Mouse (Mus musculus) MEL (cell line): ENCODE measurements at regions not wholly inside any gene's neighbourhood (a gene's known extent, or its start where the extent isn't known, plus 50 kb on each side); places are given as distances from the start of the nearest gene placed in this dataset.

Experiments used
- DNase-seq: peaks from one replicate; pipeline ENCODE4 v3.0.0; 2011; ENCODE audit warnings: low read depth, low spot score
- H3K27ac ChIP-seq: 2 replicates; pipeline ENCODE4 v1.5.1; 2012; ENCODE audit warnings: low read depth, mild to moderate bottlenecking, control low read depth, low read length, moderate library complexity; ENCODE audit not compliant: control insufficient read depth
- H3K27me3 ChIP-seq, 2 experiments: fragments of 150-350 bp in 1 of 2; sonication (generic) in 1 of 2; 2 replicates each; pipeline ENCODE4 v1.6.1; 2012; ENCODE audit warnings: low read length in 2 of 2, mild to moderate bottlenecking in 2 of 2, improper control_type of control experiment in 1 of 2, moderate library complexity in 1 of 2; ENCODE audit not compliant: insufficient read depth in 2 of 2, control insufficient read depth in 1 of 2
- H3K36me3 ChIP-seq, 2 experiments: 2 replicates each; pipeline ENCODE4 v1.6.1; 2012 to 2014; ENCODE audit warnings: low read length in 2 of 2, improper control_type of control experiment in 1 of 2, inconsistent platforms in 1 of 2, mild to moderate bottlenecking in 1 of 2; ENCODE audit not compliant: insufficient read depth in 2 of 2, control insufficient read depth in 1 of 2
- H3K4me1 ChIP-seq, 2 experiments: fragments of 150-350 bp in 1 of 2; sonication (generic) in 1 of 2; 2 replicates each; pipeline ENCODE4 v1.6.1; 2012; ENCODE audit warnings: low read length in 2 of 2, improper control_type of control experiment in 1 of 2, mild to moderate bottlenecking in 1 of 2; ENCODE audit not compliant: insufficient read depth in 2 of 2, control insufficient read depth in 1 of 2
- H3K4me3 ChIP-seq, 2 experiments: fragments of 150-350 bp in 1 of 2; sonication (generic) in 1 of 2; 2 replicates each; pipeline ENCODE4 v1.5.1; 2012; ENCODE audit warnings: low read depth in 2 of 2, low read length in 2 of 2, mild to moderate bottlenecking in 2 of 2, moderate library complexity in 2 of 2, control low read depth in 1 of 2, improper control_type of control experiment in 1 of 2; ENCODE audit not compliant: control insufficient read depth in 1 of 2, insufficient read depth in 1 of 2
- H3K79me2 ChIP-seq: 2 replicates; pipeline ENCODE4 v1.6.1; 2012; ENCODE audit warnings: mild to moderate bottlenecking, low read length, moderate library complexity; ENCODE audit not compliant: control insufficient read depth, poor library complexity, insufficient read depth
- H3K9ac ChIP-seq: 2 replicates; pipeline ENCODE4 v1.6.1; 2012; ENCODE audit warnings: low read depth, mild to moderate bottlenecking, control low read depth, low read length, moderate library complexity; ENCODE audit not compliant: control insufficient read depth, poor library complexity, severe bottlenecking
- H3K9me3 ChIP-seq: fragments of 150-350 bp; sonication (generic); replicated peaks from 2 replicates; pipeline ENCODE4 v1.6.1; 2012; ENCODE audit warnings: mild to moderate bottlenecking, low read length, improper control_type of control experiment, moderate library complexity; ENCODE audit not compliant: insufficient read depth
- CHD2 ChIP-seq: IDR thresholded peaks from 2 replicates; pipeline ENCODE4 v1.6.1; 2011; ENCODE audit warnings: low read length, improper control_type of control experiment
- CTCF ChIP-seq, 3 experiments: IDR thresholded peaks in 2 of 3; conservative IDR thresholded peaks in 1 of 3; 2 replicates each; pipeline ENCODE4 v1.5.1; 2011 to 2012; ENCODE audit warnings: low read length in 3 of 3, low read depth in 2 of 3, mild to moderate bottlenecking in 2 of 3, improper control_type of control experiment in 1 of 3, inconsistent platforms in 1 of 3, mixed read lengths in 1 of 3, moderate library complexity in 1 of 3; ENCODE audit not compliant: control insufficient read depth in 1 of 3, insufficient read depth in 1 of 3, poor library complexity in 1 of 3, severe bottlenecking in 1 of 3
- E2F4 ChIP-seq: IDR thresholded peaks from 2 replicates; pipeline ENCODE4 v1.6.1; 2011; ENCODE audit warnings: low read depth, low read length, improper control_type of control experiment, borderline replicate concordance
- ELF1 ChIP-seq: IDR thresholded peaks from 2 replicates; pipeline ENCODE4 v1.6.1; 2014; ENCODE audit warnings: low read depth, mild to moderate bottlenecking, inconsistent platforms, low read length, improper control_type of control experiment, moderate library complexity
- EP300 ChIP-seq, 2 experiments: IDR thresholded peaks; 2 replicates each; pipeline ENCODE4 v1.6.1; 2011; ENCODE audit warnings: improper control_type of control experiment in 2 of 2, low read length in 2 of 2, low read depth in 1 of 2, mild to moderate bottlenecking in 1 of 2
- ETS1 ChIP-seq: IDR thresholded peaks from 2 replicates; pipeline ENCODE4 v1.6.1; 2012; ENCODE audit warnings: low read depth, mild to moderate bottlenecking, inconsistent platforms, low read length, improper control_type of control experiment, moderate library complexity
- GATA1 ChIP-seq: IDR thresholded peaks from 2 replicates; pipeline ENCODE4 v1.6.1; 2011; ENCODE audit warnings: low read depth, low read length, improper control_type of control experiment
- HCFC1 ChIP-seq: IDR thresholded peaks from 2 replicates; pipeline ENCODE4 v1.6.1; 2012; ENCODE audit warnings: low read depth, mild to moderate bottlenecking, inconsistent platforms, low read length, improper control_type of control experiment, moderate library complexity
- KAT2A ChIP-seq: conservative IDR thresholded peaks from 2 replicates; pipeline ENCODE4 v1.6.1; 2012; ENCODE audit warnings: low read depth, low read length, improper control_type of control experiment, inconsistent platforms
- MAFK ChIP-seq: IDR thresholded peaks from 2 replicates; pipeline ENCODE4 v1.6.1; 2011; ENCODE audit warnings: low read depth, mild to moderate bottlenecking, low read length, improper control_type of control experiment, borderline replicate concordance
- MAX ChIP-seq: IDR thresholded peaks from 2 replicates; pipeline ENCODE4 v1.6.1; 2011; ENCODE audit warnings: low read length, improper control_type of control experiment
- MAZ ChIP-seq: IDR thresholded peaks from 2 replicates; pipeline ENCODE4 v1.6.1; 2012; ENCODE audit warnings: low read depth, mild to moderate bottlenecking, inconsistent platforms, low read length, improper control_type of control experiment
- MEF2A ChIP-seq: IDR thresholded peaks from 2 replicates; pipeline ENCODE4 v1.6.1; 2014; ENCODE audit warnings: low read depth, mild to moderate bottlenecking, inconsistent platforms, low read length, improper control_type of control experiment; ENCODE audit not compliant: poor library complexity, insufficient replicate concordance, severe bottlenecking; ENCODE audit errors: extremely low read depth
- MXI1 ChIP-seq: IDR thresholded peaks from 2 replicates; pipeline ENCODE4 v1.6.1; 2011; ENCODE audit warnings: mild to moderate bottlenecking, low read depth, low read length, improper control_type of control experiment
- MYB ChIP-seq: IDR thresholded peaks from 2 replicates; pipeline ENCODE4 v1.6.1; 2011; ENCODE audit warnings: mild to moderate bottlenecking, low read depth, low read length, improper control_type of control experiment
- NELFE ChIP-seq: IDR thresholded peaks from 2 replicates; pipeline ENCODE4 v1.6.1; 2011; ENCODE audit warnings: low read depth, low read length, improper control_type of control experiment
- NRF1 ChIP-seq: IDR thresholded peaks from 2 replicates; pipeline ENCODE4 v1.6.1; 2014; ENCODE audit warnings: low read depth, mild to moderate bottlenecking, inconsistent platforms, low read length, improper control_type of control experiment, moderate library complexity; ENCODE audit not compliant: poor library complexity, insufficient read depth, severe bottlenecking
- POLR2A ChIP-seq, 2 experiments: IDR thresholded peaks; 2 replicates each; pipeline ENCODE4 v1.6.1; 2011 to 2012; ENCODE audit warnings: low read length in 2 of 2, mild to moderate bottlenecking in 2 of 2, control low read depth in 1 of 2, improper control_type of control experiment in 1 of 2, low read depth in 1 of 2, moderate library complexity in 1 of 2; ENCODE audit not compliant: control insufficient read depth in 1 of 2, insufficient read depth in 1 of 2, poor library complexity in 1 of 2
- POLR2AphosphoS2 ChIP-seq: IDR thresholded peaks from 2 replicates; pipeline ENCODE4 v1.6.1; 2011; ENCODE audit warnings: low read length, improper control_type of control experiment
- RAD21 ChIP-seq: IDR thresholded peaks from 2 replicates; pipeline ENCODE4 v1.6.1; 2011; ENCODE audit warnings: mild to moderate bottlenecking, low read depth, low read length, improper control_type of control experiment
- RCOR1 ChIP-seq: IDR thresholded peaks from 2 replicates; pipeline ENCODE4 v1.6.1; 2012; ENCODE audit warnings: low read depth, mild to moderate bottlenecking, inconsistent platforms, low read length, improper control_type of control experiment
- TAL1 ChIP-seq: IDR thresholded peaks from 2 replicates; pipeline ENCODE4 v1.6.1; 2012; ENCODE audit warnings: mild to moderate bottlenecking, inconsistent platforms, low read length, moderate library complexity, mixed read lengths
- TBP ChIP-seq: IDR thresholded peaks from 2 replicates; pipeline ENCODE4 v1.8.0; 2011; ENCODE audit warnings: low read depth, low read length, improper control_type of control experiment
- TCF12 ChIP-seq: IDR thresholded peaks from 2 replicates; pipeline ENCODE4 v1.6.1; 2014; ENCODE audit warnings: low read depth, mild to moderate bottlenecking, inconsistent platforms, low read length, improper control_type of control experiment, moderate library complexity
- UBTF ChIP-seq: IDR thresholded peaks from 2 replicates; pipeline ENCODE4 v1.6.1; 2012; ENCODE audit warnings: low read depth, mild to moderate bottlenecking, inconsistent platforms, low read length, improper control_type of control experiment, moderate library complexity, borderline replicate concordance; ENCODE audit not compliant: insufficient read depth
- USF1 ChIP-seq: IDR thresholded peaks from 2 replicates; pipeline ENCODE4 v1.6.1; 2014; ENCODE audit warnings: low read depth, mild to moderate bottlenecking, inconsistent platforms, low read length, improper control_type of control experiment, moderate library complexity
- USF2 ChIP-seq, 2 experiments: IDR thresholded peaks; 2 replicates each; pipeline ENCODE4 v1.6.1; 2011 to 2012; ENCODE audit warnings: improper control_type of control experiment in 2 of 2, low read length in 2 of 2, borderline replicate concordance in 1 of 2, inconsistent platforms in 1 of 2, low read depth in 1 of 2, mild to moderate bottlenecking in 1 of 2; ENCODE audit not compliant: insufficient read depth in 1 of 2
- ZC3H11A ChIP-seq: IDR thresholded peaks from 2 replicates; pipeline ENCODE4 v1.6.1; 2012; ENCODE audit warnings: low read depth, mild to moderate bottlenecking, inconsistent platforms, low read length, improper control_type of control experiment
- ZKSCAN1 ChIP-seq: IDR thresholded peaks from 2 replicates; pipeline ENCODE4 v1.6.1; 2012; ENCODE audit warnings: low read depth, mild to moderate bottlenecking, inconsistent platforms, low read length, improper control_type of control experiment, moderate library complexity
- ZNF384 ChIP-seq: IDR thresholded peaks from 2 replicates; pipeline ENCODE4 v1.6.1; 2012; ENCODE audit warnings: low read depth, mild to moderate bottlenecking, inconsistent platforms, low read length, improper control_type of control experiment

DNA sequence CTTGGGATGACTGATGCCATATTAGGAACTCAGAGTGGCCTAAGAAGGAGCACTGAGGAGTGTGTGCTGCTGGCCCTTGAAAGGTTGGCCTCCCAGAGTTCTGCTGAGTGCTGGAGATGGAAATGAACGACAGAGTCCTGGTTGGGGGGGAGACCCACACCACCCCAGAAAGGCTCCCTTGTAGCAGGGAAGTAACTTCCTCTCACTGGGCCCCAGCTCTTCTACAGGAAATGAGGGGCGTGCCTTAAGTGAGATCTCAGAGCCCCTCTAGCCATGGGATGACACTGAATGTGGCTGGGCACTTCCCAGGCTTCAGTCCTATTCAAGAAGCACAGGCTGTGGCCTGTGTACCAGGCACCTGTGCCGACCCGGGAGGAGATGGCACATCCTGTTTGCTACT, 232.0 kb downstream of the Rplp1 start (continued):
- TF ChIP-seq POLR2A (IDR thresholded peaks at IDR 0.05; ENCODE audit: control insufficient read depth in 1 of 2, insufficient read depth in 1 of 2, low read depth in 1 of 2, low read length in 2 of 2, poor library complexity in 1 of 2): peak in 1 of 2 experiments; percentile 58; a peak in 2 of 4 replicates
- no peak for TF ChIP-seq TAL1
- no peak for TF ChIP-seq CTCF (IDR thresholded peaks at IDR 0.05 in 2 of 3, conservative IDR thresholded peaks at IDR 0.05 in 1 of 3; ENCODE audit: control insufficient read depth in 1 of 3, insufficient read depth in 1 of 3, low read depth in 2 of 3, low read length in 3 of 3, poor library complexity in 1 of 3, severe bottlenecking in 1 of 3)
- no peak for TF ChIP-seq ZC3H11A
- TF ChIP-seq UBTF: no peak
- TF ChIP-seq TCF12: peak; percentile 41
- no peak; the same call in 1 of the 2 replicates for TF ChIP-seq ELF1
- TF ChIP-seq POLR2AphosphoS2: 0 out of 2 replicates have a peak, but pooled peaks have one; percentile 31
- peak; percentile 45 to 50; a peak in 3 of 4 replicates for TF ChIP-seq EP300 (IDR thresholded peaks at IDR 0.05; ENCODE audit: low read depth in 1 of 2, low read length in 2 of 2)
- TF ChIP-seq USF2 (IDR thresholded peaks at IDR 0.05; ENCODE audit: borderline replicate concordance in 1 of 2, insufficient read depth in 1 of 2, low read depth in 1 of 2, low read length in 2 of 2): no peak
- no peak for TF ChIP-seq E2F4
- TF ChIP-seq CHD2: no peak
- no peak for TF ChIP-seq ZNF384
- TF ChIP-seq MEF2A: no peak
- TF ChIP-seq MYB: no peak
- TF ChIP-seq NELFE: peak; percentile 57; the same call in 1 of the 2 replicates
- TF ChIP-seq MAX: peak; percentile 42; the same call in 1 of the 2 replicates

DNA sequence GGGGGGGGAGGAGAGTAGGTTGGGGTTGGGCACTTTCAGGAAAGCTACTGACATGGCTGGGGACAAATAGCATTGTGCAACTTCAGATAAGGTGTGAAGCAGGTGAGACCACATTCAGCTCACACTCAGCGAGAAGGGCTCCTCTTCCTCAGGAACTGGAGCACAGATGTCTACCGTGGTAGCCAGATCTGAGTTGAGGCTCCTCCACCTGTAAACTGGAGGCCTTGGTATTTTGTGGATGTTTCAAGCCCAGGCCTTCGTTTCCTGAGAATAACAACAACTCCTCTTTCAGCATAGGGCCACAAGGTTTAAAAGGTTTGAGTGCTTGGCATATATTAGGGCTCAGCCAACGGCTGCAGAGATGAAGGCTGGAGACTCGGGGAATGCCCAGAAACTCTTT, 232.9 kb downstream of the Rplp1 start:
- peaks cover 0 to 40% of the 10 kb centered on the region in 2 experiments; a peak in 2 of 4 replicates for H3K36me3 ChIP-seq
- peak overlapping the region; percentile 23 to 28 for H3K4me3 ChIP-seq
- peak; percentile 66 for DNase-seq
- H3K79me2 ChIP-seq: no peaks in the 10 kb centered on the region; the same call in 1 of the 2 replicates
- no peaks in the 10 kb centered on the region for H3K27me3 ChIP-seq
- peak overlapping the region; percentile 67 for H3K9ac ChIP-seq
- H3K4me1 ChIP-seq: peaks cover 25 to 56% of the 10 kb centered on the region in 2 experiments
- TF ChIP-seq MAFK (no peak), RAD21 (no peak), NRF1 (no peak), KAT2A (no peak), NELFE (no peak), HCFC1 (no peak), EP300 (IDR thresholded peaks at IDR 0.05; ENCODE audit: low read depth in 1 of 2, low read length in 2 of 2) (peak in 1 of 2 experiments; percentile 48; a peak in 1 of 4 replicates), ZC3H11A (no peak), ZNF384 (no peak), MEF2A (no peak), ELF1 (no peak), USF2 (IDR thresholded peaks at IDR 0.05; ENCODE audit: borderline replicate concordance in 1 of 2, insufficient read depth in 1 of 2, low read depth in 1 of 2, low read length in 2 of 2) (no peak), MAZ (peak; percentile 3; the same call in 1 of the 2 replicates), MXI1 (no peak), ETS1 (no peak; the same call in 1 of the 2 replicates), E2F4 (no peak), GATA1 (peak; percentile 43), USF1 (no peak), POLR2A (IDR thresholded peaks at IDR 0.05; ENCODE audit: control insufficient read depth in 1 of 2, insufficient read depth in 1 of 2, low read depth in 1 of 2, low read length in 2 of 2, poor library complexity in 1 of 2) (no peak), TBP (no peak), MAX (no peak), UBTF (no peak), POLR2AphosphoS2 (no peak), TAL1 (no peak), ZKSCAN1 (0 out of 2 replicates have a peak, but pooled peaks have one; percentile 1), RCOR1 (no peak), CHD2 (no peak)
- H3K27ac ChIP-seq: peak overlapping the region; percentile 87
- H3K9me3 ChIP-seq: no peaks in the 10 kb centered on the region
